Mouse (Mus musculus): ENCODE results near the gene Cysrt1.

Cysrt1 gene

DNA sequence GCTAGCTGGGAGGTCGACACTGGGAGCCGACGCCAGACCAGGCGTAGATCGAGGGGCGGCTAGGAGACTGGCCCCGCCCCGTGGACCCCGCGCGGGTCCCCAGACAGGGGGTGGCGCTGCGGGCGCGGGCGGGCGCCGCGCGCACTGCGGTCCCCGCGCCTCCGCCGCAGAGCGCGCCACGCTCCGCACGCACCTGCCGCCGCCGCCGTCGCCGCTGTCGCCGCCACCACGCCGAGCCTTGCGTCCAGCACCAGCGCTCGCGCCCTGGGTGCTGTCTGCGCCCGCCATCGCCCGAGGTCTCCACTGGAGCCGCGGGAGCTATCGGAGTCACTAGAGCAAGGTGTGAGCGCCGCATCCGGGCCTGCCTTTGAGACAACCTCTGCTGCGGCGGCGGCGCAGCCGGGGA lies at the start of gene Cysrt1, which contains the start of gene Rnf208:
Gene Cysrt1 (minus strand): TSS at position 352 of the 406 bp plus-strand sequence.
Gene Rnf208 (plus strand): TSS at position 155 of the 406 bp plus-strand sequence.
- no peak for DNase-seq (ENCODE audit: low read depth, low spot score)

DNA sequence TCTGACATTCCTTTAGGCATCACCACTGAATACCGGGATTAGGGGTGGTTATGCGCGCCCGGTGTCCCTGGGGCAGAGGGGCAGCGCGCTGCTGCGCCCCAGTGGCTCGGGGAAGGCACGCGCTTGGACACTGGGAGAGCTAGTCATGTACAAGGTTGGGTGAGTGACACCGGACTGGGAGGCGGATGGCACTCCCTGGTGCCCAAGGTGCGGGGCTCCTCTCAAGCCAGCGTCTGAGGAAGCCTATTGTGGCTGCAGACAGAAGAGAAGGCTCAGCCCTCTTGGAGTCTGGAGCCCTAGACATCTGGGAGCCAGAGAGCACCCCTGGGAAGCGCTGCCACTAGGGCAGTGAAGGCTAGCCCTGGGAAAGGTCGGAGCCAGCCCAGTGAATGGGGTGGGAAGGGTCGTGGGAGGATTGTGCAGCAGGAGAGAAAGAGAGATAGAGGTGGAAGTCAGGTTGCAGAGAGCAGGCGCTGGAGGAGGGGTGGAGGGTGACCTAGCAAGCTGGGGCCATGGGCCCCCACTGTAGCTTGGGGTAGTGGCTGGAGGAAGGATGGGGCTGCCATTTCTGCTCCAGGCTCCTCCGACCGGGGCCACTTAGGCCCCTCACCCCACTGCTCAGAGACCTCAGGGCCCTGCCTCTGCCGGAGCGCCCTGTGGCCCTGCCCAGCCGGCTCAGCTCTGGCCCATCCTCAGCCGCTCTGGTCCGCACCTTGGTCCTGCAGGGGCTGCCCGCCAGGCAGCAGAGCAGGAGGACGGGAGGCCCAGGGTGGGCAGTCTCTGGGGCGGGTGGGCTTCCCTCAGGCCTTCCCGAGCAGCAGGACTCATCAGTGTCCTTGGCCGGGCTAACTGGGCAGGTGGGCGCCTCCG lies 49.2 kb upstream of the Cysrt1 start:
- DNase-seq (ENCODE audit: low read depth, low spot score) = no peak

DNA sequence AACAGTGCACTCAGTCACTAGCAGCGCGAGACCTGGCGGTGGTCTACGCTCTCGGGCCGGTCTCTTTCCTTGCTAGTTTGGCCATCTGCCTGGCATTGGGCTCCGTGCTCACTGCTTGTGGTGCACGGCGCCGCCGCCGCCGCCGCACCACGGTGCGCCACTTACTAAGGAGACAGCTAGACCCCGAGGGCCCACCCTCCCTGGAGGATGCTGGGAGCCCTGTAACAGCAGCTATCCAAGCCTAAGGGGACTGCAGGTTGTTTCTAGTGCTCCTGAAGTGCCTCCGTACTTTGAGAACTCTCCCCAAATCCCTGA lies 48.5 kb upstream of the Cysrt1 start:
- DNase-seq (ENCODE audit: low read depth, low spot score) = no peak

DNA sequence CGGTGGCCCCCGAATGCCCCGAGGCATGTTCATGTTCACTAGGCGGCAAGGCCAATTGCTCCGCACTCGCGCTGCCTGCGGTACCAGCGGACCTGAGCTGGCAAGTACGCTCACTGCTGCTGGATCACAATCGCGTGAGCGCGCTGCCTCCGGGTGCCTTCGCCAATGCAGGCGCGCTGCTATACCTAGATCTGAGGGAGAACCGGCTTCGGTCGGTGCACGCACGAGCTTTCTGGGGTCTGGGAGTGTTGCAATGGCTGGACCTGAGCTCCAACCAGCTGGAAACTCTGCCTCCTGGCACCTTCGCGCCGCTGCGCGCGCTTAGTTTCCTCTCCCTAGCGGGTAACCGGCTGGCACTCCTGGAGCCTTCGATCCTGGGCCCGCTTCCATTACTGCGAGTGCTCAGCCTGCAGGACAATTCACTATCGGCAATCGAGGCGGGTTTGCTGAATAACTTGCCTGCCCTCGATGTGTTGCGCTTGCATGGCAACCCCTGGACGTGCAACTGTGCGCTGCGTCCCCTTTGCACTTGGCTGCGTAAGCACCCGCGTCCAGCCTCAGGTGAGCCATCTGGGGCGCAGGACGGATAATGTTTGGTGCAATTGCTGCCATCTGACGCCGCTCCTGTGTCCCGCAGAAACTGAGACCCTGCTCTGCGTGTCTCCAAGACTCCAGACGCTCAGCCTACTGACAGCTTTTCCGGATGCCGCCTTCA lies 48.0 kb upstream of the Cysrt1 start:
- DNase-seq (ENCODE audit: low read depth, low spot score) = no peak

DNA sequence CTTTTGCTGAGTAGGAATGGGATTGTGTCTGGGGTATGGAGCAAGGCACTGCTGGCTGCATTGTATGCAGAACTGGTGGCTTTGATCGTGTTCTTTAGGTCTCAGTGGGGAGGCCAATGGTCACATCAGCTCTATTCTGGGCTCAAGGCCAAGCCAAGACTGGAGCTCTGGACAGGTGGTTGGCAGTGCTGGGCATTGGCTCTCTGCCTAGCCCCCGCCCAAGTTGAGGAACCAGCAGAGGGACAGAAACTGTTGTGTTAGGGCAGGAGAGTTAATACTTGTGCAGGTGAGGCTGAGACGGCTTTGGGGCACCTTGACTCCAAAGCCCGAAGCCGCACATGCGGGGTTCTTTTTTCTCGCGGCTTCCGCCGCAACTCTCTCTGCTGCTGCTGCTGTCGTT lies 47.4 kb upstream of the Cysrt1 start, which contains the start of gene Lrrc26:
Gene Lrrc26 (plus strand): TSS at position 265 of the 400 bp plus-strand sequence.
- no peak for DNase-seq (ENCODE audit: low read depth, low spot score)

DNA sequence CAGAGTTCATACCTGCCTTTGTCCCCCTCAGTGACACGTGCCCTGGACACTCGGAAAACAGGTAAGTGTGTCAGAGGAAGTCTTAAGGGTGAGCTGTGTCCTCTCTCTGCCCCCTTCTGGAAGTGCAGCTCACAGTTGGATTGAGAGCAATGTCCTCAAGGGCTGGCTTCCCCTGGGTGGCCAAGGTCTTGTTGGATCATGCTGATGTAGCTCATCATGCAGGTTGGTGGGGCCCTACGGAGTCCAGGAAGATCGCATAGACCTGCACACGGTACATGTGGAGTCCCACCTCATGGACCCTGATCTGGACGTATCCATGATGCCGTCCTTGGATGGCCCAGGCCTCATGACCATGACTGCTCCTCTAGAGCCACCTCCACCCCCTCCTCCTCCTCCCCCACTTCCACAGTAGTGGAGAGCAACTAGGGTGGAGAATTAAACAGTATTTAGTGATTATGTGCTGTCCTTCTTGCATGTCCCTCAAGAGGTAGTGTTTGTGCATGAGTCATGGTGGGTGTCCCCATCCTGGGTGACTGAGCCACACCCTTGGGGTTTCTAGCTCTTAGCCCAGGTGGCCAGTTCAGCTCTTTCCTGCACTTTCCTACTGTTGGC lies 46.6 kb upstream of the Cysrt1 start:
- DNase-seq (ENCODE audit: low read depth, low spot score) = no peak

DNA sequence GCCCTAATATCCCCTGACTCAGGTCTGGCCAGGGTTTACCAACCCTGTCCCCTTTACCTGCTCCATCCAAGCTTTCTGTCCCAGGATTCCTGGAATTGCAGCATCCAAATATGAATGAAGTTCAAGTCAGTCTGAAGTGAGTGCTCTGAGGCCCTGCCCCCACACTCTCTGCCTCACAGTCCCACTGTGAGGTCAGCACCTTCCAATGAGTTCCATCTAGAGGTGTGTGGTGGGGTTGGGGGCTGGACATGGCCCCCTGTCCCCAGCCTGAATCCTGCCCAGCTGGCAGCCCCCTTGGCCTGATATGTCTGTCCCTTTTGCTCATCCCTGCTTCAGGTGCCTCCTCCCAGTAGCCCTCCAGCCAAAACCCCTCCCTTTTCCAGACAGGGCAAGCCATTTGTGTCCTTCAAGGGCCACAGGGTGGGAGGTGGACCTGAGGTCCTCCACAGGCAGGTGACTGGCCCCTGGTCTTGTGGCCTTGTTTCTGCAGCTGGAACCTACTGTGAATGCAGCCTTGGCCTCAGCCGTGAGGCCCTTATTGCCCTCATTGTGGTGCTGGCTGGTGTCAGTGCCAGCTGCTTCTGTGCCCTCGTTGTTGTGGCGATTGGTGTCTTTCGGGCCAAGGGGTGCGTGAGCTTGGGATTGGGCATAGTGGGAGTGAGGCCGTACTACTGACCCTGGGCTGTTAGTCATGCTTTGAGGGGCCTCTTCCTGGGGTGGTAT lies 45.8 kb upstream of the Cysrt1 start, which contains the start of gene Tmem210:
Gene Tmem210 (plus strand): TSS at position 219 of the 723 bp plus-strand sequence.
- no peak for DNase-seq (ENCODE audit: low read depth, low spot score)

DNA sequence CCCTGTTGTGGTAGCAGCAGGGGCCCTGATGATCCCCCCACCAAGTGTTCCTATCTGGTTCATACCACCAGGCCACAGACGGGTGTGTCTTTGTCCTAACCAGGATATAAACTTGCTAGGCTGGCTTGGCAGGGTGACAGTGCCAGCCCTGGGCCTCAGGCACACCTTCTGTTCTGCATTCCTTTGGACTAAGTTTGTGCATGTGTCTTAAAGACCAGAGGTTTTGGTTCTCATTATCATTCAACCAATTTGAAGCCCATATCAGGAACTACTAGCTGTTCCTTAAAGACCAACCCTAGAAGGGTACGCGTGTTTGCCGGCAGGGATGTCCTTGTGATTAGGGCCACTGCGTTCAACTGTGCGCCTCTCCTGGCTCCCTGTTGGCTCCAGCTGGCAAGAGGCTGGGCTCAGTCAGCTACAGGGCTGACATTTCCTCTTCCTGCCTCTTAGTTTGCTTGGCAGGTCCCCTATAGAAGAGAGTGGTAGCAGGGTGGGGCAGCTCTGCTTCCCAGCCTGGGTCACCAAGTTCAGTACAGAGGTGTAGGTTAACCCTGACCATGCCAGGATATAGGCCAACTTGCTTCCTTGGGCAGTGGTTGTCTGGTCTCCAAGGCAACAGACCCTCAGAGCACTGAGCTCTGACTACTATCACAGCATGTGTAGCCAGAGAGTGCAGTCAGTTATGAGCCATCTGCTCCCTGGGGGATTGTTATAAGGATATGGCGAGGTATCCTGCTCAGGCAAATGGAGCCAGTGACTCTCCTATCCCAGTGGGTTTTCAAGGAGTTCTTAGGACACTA lies 44.8 kb upstream of the Cysrt1 start:
- no peak for DNase-seq (ENCODE audit: low read depth, low spot score)

DNA sequence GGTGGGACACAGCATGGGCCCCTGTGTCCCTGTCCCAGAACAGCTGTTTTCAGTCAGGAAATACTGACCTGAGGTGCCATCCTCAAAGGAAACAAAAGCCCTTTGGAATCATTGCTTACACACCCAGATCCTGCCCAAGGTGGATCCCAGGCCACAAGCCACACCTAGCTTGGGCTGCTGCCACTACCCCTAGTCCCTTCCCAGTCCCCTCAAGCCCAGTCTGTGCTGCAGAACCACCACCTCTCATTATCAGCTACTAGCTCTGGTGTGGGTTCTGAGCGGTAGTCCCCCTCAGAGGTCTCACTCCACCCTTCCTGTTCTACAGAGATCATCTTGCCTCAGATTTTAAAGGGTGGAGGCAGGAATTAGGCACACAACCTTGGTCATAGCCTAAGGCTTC lies 44.1 kb upstream of the Cysrt1 start:
- DNase-seq (ENCODE audit: low read depth, low spot score) = no peak

DNA sequence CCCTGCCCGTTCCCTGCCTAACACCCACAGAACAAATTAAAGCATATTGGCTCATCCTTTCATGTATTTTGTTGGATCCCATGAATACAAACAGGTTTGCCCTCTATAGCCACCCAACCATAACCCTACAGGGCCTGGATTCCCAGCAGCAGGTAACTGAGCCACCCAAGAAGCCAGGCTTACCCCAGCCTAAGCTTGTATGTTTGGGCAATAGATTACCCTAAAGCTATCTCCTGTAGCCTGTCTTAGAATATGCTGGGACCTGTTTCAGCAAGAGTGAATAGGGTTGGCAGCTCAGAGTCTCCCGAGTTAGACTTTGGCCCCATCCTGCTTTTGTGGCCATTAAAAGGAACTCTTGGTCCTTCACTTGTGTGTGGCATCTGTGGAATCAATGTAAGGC lies 43.3 kb upstream of the Cysrt1 start:
- DNase-seq (ENCODE audit: low read depth, low spot score) = no peak

DNA sequence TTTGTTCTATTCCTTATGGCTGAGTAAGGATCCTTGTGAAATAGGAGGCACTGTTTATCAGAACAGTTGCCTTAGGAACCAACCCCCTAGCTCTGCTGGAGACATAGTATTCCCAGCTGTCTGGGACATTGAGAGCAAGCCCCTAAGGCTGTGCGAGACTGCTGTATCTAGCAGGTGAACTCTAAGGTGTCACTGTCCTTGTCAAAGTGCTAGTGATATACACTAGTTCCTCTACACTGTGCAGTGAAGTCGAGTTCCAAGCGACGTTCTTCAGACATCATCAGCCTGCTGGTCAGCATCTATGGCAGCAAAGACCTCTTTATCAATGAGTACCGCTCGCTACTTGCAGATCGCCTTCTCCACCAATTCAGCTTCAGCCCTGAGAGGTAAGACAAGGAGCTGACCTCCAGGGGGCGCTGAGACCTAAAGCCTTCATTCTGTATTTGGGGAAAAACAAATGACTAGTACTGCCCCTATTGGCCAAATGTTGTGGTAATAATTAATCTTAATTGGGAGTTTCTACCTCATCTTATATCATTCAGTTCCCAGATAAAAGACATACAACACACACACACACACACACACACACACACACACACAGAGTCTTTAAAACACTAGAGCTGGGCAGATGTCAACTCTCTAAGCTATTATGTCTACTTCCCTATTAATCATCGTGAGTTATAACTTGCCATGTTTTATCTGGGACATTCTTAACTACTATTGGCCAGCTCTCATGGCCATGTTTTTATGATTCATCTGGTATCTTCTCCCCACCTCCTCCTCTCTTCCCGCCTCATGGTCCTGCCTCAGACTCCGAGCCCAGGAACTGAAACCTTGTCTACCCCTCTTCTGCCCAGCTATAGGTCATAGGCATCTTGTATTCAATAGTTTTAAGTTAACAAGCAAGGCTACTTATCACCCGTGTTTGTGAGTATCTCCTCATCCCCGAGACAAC lies 37.0 kb upstream of the Cysrt1 start:
- peak; percentile 76 for DNase-seq (ENCODE audit: low read depth, low spot score)

DNA sequence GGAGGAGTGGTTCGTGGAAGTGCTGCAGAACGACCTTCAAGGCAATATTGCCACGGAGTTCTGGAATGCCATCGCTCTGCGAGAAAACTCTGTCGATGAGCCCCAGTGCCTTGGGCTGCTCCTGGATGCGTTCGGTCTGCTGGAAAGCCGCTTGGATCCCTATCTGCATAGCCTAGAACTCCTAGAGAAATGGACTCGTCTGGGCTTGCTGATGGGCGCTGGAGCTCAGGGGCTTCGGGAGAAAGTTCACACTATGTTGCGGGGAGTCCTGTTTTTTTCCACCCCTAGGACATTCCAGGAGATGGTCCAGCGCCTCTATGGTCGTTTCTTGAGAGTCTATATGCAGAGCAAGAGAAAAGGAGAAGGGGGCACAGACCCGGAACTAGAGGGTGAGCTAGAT lies 30.8 kb upstream of the Cysrt1 start:
- no peak for DNase-seq (ENCODE audit: low read depth, low spot score)

DNA sequence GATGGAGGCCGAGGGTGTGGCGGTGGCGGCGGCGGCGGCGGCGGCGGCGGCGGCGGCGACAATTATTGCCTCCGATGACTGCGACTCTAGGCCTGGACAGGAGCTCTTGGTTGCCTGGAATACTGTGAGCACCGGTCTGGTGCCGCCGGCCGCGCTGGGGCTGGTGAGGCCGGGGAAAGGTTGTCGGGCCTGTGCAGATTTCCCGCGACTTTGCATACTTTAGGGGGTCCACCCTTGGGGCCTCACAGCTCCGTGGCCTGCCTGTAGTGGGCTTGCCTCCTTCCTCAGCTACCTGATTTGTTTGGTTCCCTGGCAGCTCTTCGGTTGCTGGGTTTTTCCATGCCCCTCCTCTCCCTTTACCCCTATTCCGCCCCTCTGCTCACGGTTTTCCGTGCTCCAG lies 30.3 kb upstream of the Cysrt1 start:
- DNase-seq (ENCODE audit: low read depth, low spot score) = no peak

DNA sequence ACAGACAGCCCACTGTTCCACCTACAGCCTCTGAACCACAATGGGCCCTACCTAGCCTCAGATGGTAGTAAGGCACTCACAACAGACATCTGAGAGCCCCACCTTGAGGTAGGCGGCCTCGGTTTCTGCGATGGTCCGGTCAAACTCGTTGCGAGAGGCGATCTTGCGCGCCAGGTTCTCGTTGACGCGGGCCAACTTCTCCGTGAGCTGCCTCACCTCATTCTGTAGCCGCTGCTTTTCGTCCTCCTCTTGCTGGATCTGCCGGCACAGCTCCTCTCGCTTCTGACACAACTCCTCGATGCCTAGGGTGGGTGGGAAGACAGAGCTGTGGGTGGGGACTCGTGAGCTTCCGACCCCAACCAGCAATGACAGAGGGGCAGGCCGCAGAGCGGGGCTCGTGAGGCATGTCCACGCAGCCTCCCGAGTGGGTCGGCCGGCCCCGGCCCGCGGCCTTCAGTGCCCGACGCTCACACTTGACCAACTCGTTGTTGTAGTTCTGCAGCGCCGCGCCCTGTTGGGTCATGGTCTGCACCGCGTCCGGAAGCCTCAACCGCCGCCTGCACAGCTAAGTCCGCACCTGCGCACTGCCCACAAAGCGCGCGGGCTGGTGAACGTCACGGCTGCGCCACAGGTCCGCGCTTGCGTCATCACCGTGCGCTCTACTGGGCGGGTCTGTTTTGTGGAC lies 29.7 kb upstream of the Cysrt1 start, which contains the start of the genes Ssna1 and Anapc2:
Gene Ssna1 (minus strand): TSS at position 612 of the 685 bp plus-strand sequence.
Gene Anapc2 (plus strand): TSS at position 652 of the 685 bp plus-strand sequence.
- peak; percentile 97 for DNase-seq (ENCODE audit: low read depth, low spot score)

DNA sequence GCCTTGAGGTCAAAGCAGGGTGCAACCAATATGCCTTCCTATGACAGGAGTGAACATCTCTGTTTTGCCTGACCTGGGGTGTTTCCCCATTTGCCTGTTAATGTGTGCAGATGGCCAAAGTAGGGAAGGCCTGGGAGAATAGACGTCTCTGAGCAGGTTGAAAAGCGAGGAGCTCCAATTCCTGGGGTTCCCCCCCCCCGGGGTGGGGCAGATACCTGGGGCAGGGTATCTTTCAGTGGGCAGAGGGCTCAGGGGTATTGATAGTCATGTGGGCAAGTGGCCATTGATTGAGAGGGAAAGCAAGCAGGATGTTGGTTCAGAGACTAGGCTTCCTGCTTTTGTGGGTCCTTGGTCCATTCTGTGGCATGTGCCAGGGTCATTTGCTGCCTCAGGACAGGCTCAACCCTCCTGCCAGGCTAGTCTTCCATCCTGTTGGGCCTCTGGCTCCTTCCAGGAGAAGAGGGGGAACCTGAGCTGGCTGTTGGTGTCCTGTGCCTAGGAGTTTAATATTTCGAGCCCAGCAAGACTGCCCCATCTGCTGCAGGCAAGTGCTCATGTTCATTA lies 25.6 kb upstream of the Cysrt1 start:
- DNase-seq (ENCODE audit: low read depth, low spot score) = no peak

DNA sequence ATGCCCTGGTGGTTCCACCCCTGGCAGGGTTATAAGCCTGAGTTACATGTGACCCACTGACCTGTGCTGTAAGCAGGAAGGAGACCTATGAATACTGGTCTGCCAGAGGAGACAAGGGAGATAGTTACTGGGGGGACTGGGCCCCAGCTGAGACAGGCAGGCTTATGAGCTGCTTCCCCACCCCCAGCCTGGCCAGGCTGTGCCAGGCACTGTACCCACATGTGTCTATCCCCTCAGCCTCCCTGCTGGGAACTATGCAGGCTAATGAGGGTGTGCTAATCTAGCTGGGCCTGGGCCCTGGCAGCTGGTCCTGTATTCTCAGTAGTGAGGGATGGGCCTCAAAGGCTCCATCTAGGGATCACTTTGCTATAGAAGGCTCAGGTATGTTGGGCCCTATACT lies 25.0 kb upstream of the Cysrt1 start:
- DNase-seq (ENCODE audit: low read depth, low spot score) = no peak

DNA sequence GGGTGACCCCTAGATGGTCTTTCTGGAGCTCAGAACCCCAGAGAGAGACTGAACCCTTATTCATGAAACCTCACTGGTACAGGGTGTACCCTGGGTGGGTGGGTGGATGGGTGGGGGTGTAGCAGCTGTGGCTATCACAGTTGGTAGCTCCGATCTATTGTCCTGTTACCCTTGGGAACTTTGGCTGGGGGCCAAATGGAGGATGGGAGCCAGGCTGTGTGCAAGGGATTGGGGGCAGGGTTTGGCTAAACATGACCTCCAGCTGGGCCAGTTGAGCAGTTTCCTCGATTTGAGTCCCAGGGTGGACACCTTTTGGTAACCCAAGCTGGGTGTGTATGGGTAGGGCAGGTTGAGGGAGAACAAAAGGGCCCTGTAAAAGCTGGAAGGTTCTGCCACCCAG lies 24.5 kb upstream of the Cysrt1 start:
- no peak for DNase-seq (ENCODE audit: low read depth, low spot score)

DNA sequence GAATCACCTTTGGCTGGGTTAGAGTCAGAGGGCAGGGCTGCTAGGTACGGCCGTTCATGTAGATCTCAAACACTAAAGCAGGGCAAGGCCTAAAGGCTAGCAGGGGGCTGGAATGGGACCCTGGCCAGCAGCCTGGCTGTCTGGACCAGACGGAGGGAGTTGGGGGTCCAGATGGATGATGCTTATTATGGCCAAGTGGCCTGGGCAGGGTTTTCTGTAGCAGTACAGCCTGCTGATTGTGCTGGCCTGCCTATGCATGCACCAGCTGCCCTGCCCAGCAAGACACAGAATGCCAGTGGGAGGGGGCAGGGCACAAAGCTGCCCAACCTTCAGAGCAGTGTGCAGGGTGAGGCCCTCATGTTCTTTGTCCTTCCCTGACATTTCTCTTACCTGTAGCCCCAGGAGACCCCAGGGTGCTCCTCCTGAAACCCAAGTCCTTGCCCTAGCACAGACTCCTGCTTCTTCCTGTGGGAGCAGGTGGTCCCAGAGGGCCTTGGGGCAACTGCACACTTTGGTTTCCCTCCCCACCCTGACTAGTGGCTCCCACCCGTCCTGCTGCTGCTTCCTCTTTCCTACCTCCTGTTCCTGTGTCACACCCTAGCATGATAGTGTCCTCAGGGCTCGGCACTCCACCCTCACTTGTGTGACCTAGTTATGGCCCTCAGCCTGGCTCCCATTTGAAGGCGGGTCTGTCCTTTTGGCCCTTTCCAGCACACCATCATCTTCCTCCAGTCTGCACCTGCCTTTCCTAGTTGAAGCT lies 23.8 kb upstream of the Cysrt1 start:
- no peak for DNase-seq (ENCODE audit: low read depth, low spot score)

All from forelimb bud, embryonic 11.5 days (tissue).